Mouse (Mus musculus): Measurements from ENCODE around the gene U2af1l4. TPM values are rescaled to one million over a fixed set of nuclear protein-coding genes. Genes with fewer than 3 reads are reported as not detected.

U2af1l4 gene
- total and polyA plus RNA-seq, 2 experiments from 2014 or later, result 53.4 to 103 TPM

DNA sequence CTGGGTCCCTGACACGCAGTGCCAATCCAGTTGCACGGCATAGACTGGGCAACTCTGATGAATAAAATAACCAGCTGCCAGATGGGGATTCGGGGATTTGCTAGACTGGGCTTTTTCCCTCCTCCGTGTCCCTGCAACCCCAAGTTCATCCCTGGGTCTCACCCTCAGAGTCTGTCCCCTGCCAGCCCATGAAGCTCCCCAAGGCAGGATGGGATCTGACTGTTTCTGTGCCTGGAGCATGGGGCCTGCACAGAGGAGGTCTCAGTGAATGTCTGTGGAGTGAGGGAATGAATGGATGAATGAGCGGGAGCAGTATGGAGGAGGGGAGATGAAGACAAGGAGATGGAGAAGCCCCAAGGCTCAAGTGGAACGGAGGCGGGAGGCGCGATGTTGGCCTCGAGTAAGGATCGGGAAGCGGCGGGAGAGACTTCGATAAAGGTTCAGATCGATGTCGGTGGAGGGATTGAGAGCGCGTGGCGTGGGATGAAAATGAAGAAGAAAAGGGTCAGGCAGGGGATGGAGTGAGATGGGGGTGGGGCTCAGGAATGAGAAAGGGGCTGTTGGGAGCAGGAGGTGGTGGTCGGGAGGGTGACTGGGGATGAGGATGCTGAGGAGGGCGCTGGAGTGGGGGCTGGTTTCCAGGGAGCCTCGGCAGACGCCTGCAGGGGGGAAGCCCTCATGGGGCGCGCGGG, 29.0 kb upstream of the U2af1l4 start:
- DNase-seq (ENCODE audit: low spot score) (peak; percentile 44), ATAC-seq (peak; percentile 27)
- peaks cover 26% of the 10 kb centered on the region for H3K36me3 ChIP-seq (ENCODE audit: insufficient read depth, low read length)
- H3K27me3 ChIP-seq (ENCODE audit: insufficient read depth, low read length), result no peaks in the 10 kb centered on the region
- peak overlapping the region; percentile 84 for H3K9ac ChIP-seq (replicated peaks; ENCODE audit: low read length)
- WGBS, result 2% methylated on average over 20 of the region's 26 CpGs
- no peaks in the 10 kb centered on the region for H3K9me3 ChIP-seq (ENCODE audit: low read length)
- peak overlapping the region; percentile 83 for H3K4me3 ChIP-seq (ENCODE audit: low read length)
- H3K27ac ChIP-seq, result peak overlapping the region; percentile 94
- H3K4me2 ChIP-seq (ENCODE audit: low read depth, low read length), result peak overlapping the region; percentile 75
- no peak for TF ChIP-seq CTCF (IDR thresholded peaks at IDR 0.05; ENCODE audit: low read depth)
- peaks cover 22% of the 10 kb centered on the region for H3K4me1 ChIP-seq (ENCODE audit: insufficient read depth, low read length)

DNA sequence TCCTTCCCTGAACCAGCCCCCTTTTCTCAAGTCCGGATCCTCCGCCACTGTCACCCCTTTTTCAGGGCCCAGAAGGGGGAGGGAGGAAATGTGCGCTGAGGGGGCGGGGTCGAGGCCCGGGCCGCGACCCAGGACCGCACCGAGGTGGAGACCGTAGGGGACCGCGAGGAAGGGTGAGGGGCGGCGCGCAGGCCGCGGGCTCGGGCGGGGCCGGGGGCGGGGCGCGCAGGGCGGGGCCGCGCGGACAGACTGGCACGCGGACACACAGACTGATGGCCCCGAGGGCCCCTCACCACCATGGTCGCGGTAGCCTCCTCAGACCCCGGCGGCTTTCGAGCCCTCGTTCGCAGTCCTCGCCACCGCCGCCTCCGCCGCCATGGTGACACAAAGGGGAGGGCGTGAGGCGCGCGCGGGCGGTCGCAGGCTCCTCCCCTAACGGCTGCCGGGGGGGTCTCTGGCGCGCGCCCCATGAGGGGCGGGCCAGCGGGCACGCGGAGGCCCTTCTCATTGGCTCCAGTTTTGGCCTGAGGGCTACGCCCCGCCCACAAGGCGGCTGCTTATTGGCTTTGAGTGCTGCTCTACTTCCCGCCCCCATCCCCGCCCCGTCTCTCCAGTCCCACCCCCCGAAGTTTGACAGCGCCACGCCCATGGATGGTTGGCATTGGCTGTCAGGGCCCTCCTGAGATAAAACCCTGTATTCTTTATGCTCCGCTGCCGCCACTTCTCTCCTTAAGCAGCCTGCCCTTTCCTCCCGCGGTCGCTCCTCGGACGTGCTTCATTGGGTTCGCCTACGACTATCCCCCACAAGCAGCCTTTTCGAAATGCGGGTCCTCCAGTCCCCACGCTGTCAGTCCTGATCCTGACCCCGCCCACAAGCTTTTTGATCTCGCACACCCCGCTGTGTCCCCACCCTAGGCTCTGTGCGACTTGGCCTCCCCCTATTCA, 28.2 kb upstream of the U2af1l4 start, which contains the start of gene Arhgap33:
Gene Arhgap33 (minus strand): TSS at position 428 of the 945 bp plus-strand sequence.
- ATAC-seq, result peak; percentile 93
- 0% methylated on average over 41 of the region's 84 CpGs for WGBS

DNA sequence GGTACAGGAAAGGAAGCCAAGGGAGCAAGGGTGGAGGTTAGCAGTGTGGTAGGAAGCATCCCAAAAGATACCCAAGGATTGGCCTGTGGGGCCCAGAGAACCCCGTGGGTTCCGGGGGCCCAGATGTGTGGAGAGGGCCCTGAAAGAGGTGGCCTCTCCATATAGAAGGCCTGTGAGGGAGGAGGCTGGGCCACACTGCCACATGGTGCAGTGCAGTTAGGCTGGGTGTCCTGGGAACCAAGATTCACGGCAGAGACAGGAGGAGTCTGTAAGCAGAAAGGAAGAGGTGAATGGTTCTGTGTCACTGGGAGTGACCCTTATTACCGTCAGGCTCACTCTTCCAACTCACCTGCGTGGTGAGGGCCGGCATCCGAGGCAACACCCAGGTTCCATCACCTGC, 22.5 kb upstream of the U2af1l4 start:
- no peak overlapping the region for H3K27ac ChIP-seq
- 0 out of 2 replicates have a peak, but pooled peaks have one; percentile 30 for ATAC-seq
- H3K4me1 ChIP-seq (ENCODE audit: insufficient read depth, low read length), result no peaks in the 10 kb centered on the region; the same call in 1 of the 2 replicates
- no peaks in the 10 kb centered on the region for H3K27me3 ChIP-seq (ENCODE audit: insufficient read depth, low read length)
- no peak overlapping the region for H3K4me3 ChIP-seq (ENCODE audit: low read length)
- WGBS, result 96% methylated on average over 7 of the region's 7 CpGs
- peaks cover 4% of the 10 kb centered on the region for H3K36me3 ChIP-seq (ENCODE audit: insufficient read depth, low read length)
- no peak overlapping the region for H3K9ac ChIP-seq (replicated peaks; ENCODE audit: low read length)
- no peak overlapping the region for H3K4me2 ChIP-seq (ENCODE audit: low read depth, low read length)
- H3K9me3 ChIP-seq (ENCODE audit: low read length), result no peaks in the 10 kb centered on the region
- DNase-seq (ENCODE audit: low spot score), result no peak
- TF ChIP-seq CTCF (IDR thresholded peaks at IDR 0.05; ENCODE audit: low read depth), result no peak

More for the DNA sequence above, 28.2 kb upstream of the U2af1l4 start, which contains the start of gene Arhgap33:
- Histone ChIP-seq H3K27me3 (ENCODE audit: insufficient read depth, low read length) (no peaks in the 10 kb centered on the region), H3K4me3 (ENCODE audit: low read length) (peak within 1 kb of the TSS; percentile 83), H3K36me3 (ENCODE audit: insufficient read depth, low read length) (peaks cover 18% of the 10 kb centered on the region), H3K9me3 (ENCODE audit: low read length) (no peaks in the 10 kb centered on the region), H3K27ac (peak within 1 kb of the TSS; percentile 94), H3K9ac (replicated peaks; ENCODE audit: low read length) (peak within 1 kb of the TSS; percentile 84), H3K4me2 (ENCODE audit: low read depth, low read length) (peak within 1 kb of the TSS; percentile 75), H3K4me1 (ENCODE audit: insufficient read depth, low read length) (peaks cover 22% of the 10 kb centered on the region)
- DNase-seq (ENCODE audit: low spot score), result peak; percentile 99
- TF ChIP-seq CTCF (IDR thresholded peaks at IDR 0.05; ENCODE audit: low read depth), result no peak

DNA sequence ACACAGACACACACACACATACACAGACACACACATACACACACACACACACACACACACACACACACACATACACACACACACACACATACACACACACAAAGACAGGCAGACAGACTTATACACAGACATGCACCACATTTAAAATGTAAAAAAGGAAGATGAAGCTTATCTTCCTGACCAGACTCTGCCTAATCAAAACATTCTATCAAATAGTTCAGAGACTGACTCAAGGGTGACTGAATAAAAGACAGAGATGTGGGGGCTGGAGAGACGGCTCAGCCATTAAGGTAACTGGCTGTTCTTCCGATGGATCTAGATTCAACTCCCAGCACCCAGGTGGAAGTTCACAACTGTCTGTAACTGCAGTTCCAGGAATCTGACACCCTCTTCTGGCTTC, 18.8 kb upstream of the U2af1l4 start:
- H3K4me2 ChIP-seq (ENCODE audit: low read depth, low read length), result no peak overlapping the region
- H3K4me1 ChIP-seq (ENCODE audit: insufficient read depth, low read length), result no peaks in the 10 kb centered on the region
- H3K27me3 ChIP-seq (ENCODE audit: insufficient read depth, low read length), result no peaks in the 10 kb centered on the region
- peaks cover 16% of the 10 kb centered on the region for H3K36me3 ChIP-seq (ENCODE audit: insufficient read depth, low read length)
- no peak overlapping the region for H3K27ac ChIP-seq
- ATAC-seq, result no peak
- no peak overlapping the region for H3K9ac ChIP-seq (replicated peaks; ENCODE audit: low read length)
- no peak for DNase-seq (ENCODE audit: low spot score)
- no peak overlapping the region for H3K4me3 ChIP-seq (ENCODE audit: low read length)
- no peaks in the 10 kb centered on the region for H3K9me3 ChIP-seq (ENCODE audit: low read length)
- no peak for TF ChIP-seq CTCF (IDR thresholded peaks at IDR 0.05; ENCODE audit: low read depth)
- WGBS, result 90% methylated on average over 2 of the region's 2 CpGs

DNA sequence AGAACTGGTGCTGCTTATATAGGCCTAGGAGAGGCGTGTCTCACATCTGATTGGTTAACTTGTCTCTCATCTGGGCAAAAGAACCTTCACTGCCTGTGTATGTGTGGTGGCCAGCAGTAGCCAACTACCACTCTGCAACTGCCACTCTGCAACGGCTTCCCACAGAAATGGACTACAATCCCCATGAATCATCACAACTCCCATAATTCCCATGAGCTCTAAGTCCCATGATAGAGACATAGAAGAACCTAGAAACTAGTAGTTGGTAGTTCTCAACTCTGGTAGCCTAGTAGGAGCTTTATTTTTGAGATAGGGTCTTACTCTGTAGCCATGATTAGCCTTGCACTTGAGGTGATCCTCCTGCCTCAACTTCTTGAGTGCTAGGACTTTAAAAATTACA, 13.2 kb upstream of the U2af1l4 start:
- Histone ChIP-seq H3K4me3 (ENCODE audit: low read length) (no peak overlapping the region), H3K27ac (no peak overlapping the region), H3K9ac (replicated peaks; ENCODE audit: low read length) (no peak overlapping the region), H3K4me2 (ENCODE audit: low read depth, low read length) (no peak overlapping the region), H3K27me3 (ENCODE audit: insufficient read depth, low read length) (no peaks in the 10 kb centered on the region), H3K4me1 (ENCODE audit: insufficient read depth, low read length) (peaks cover 13% of the 10 kb centered on the region; the same call in 1 of the 2 replicates), H3K36me3 (ENCODE audit: insufficient read depth, low read length) (peaks cover 13% of the 10 kb centered on the region; the same call in 1 of the 2 replicates), H3K9me3 (ENCODE audit: low read length) (no peaks in the 10 kb centered on the region)
- no peak for ATAC-seq
- DNase-seq (ENCODE audit: low spot score), result no peak
- no peak for TF ChIP-seq CTCF (IDR thresholded peaks at IDR 0.05; ENCODE audit: low read depth)
- 94% methylated on average over 1 of the region's 2 CpGs for WGBS

DNA sequence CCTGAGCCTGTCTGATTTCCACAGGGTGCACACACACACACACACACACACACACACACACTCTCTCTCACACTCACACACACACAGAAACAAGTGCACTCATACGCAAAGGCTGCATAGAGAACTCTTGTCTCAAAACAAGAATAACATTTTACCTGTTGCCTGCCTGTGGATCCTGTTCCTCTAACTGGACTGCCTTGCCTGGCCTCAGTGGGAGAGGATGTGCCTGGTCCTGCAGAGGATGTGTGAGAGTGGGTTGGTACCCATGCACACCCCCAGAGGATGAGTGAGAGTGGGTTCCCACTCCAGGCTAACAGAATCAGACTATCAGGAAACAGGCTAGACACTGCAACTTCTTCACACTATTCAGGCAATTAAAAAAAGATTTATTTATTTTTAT, 12.5 kb upstream of the U2af1l4 start:
- Histone ChIP-seq H3K27ac (no peak overlapping the region), H3K4me3 (ENCODE audit: low read length) (no peak overlapping the region), H3K4me1 (ENCODE audit: insufficient read depth, low read length) (peaks cover 13% of the 10 kb centered on the region; the same call in 1 of the 2 replicates), H3K9ac (replicated peaks; ENCODE audit: low read length) (no peak overlapping the region), H3K27me3 (ENCODE audit: insufficient read depth, low read length) (no peaks in the 10 kb centered on the region), H3K9me3 (ENCODE audit: low read length) (no peaks in the 10 kb centered on the region), H3K36me3 (ENCODE audit: insufficient read depth, low read length) (peaks cover 20% of the 10 kb centered on the region), H3K4me2 (ENCODE audit: low read depth, low read length) (no peak overlapping the region)
- WGBS, result 95% methylated on average over 1 of the region's 1 CpGs
- ATAC-seq (no peak), DNase-seq (ENCODE audit: low spot score) (no peak)
- TF ChIP-seq CTCF (IDR thresholded peaks at IDR 0.05; ENCODE audit: low read depth), result no peak
